Mouse (Mus musculus) hindbrain, embryonic 16.5 days (tissue): Measurements from ENCODE around the gene Psmd3. TPM values are rescaled to one million over a fixed set of nuclear protein-coding genes. Genes with fewer than 3 reads are reported as not detected.
"Not testable (repeated sequence)": the region's sequence is repeated elsewhere in the genome, so short reads cannot be mapped to it uniquely, and the experiment has no call there.

ENCODE experiments used
- ATAC-seq: fragments of 200-750 bp; cut with Nextera tagmentation; 2 replicates; pipeline ENCODE4 v1.8.0; 2017; ENCODE audit warnings: moderate TSS enrichment, moderate library complexity
- H3K27ac ChIP-seq: fragments of 300-500 bp; sonication (generic); 2 replicates; pipeline ENCODE4 v1.5.1; 2014; ENCODE audit warnings: low read depth, mild to moderate bottlenecking, control low read depth, low read length, moderate library complexity
- H3K27me3 ChIP-seq: fragments of 300-500 bp; sonication (generic); replicated peaks from 2 replicates; pipeline ENCODE4 v1.6.1; 2014; ENCODE audit warnings: low read length; ENCODE audit not compliant: control insufficient read depth, insufficient read depth
- H3K36me3 ChIP-seq: fragments of 300-500 bp; sonication (generic); 2 replicates; pipeline ENCODE4 v1.6.1; 2014; ENCODE audit warnings: mild to moderate bottlenecking, low read length, moderate library complexity, mixed read lengths; ENCODE audit not compliant: control insufficient read depth, insufficient read depth
- H3K4me1 ChIP-seq: fragments of 300-500 bp; sonication (generic); 2 replicates; pipeline ENCODE4 v1.6.1; 2014; ENCODE audit warnings: low read depth, low read length; ENCODE audit not compliant: control insufficient read depth, insufficient read depth
- H3K4me2 ChIP-seq: fragments of 300-500 bp; sonication (generic); 2 replicates; pipeline ENCODE4 v1.6.1; 2014; ENCODE audit warnings: mild to moderate bottlenecking, low read length, control low read depth, moderate library complexity
- H3K4me3 ChIP-seq: fragments of 300-500 bp; sonication (generic); 2 replicates; pipeline ENCODE4 v1.5.1; 2014; ENCODE audit warnings: mild to moderate bottlenecking, low read length, control low read depth, moderate library complexity
- H3K9ac ChIP-seq: fragments of 300-500 bp; sonication (generic); 2 replicates; pipeline ENCODE4 v1.6.1; 2014; ENCODE audit warnings: low read depth, mild to moderate bottlenecking, control low read depth, low read length, moderate library complexity
- H3K9me3 ChIP-seq: fragments of 300-500 bp; sonication (generic); 2 replicates; pipeline ENCODE4 v1.6.1; 2014; ENCODE audit warnings: mild to moderate bottlenecking, low read length, moderate library complexity; ENCODE audit not compliant: control insufficient read depth
- WGBS: fragments of 180-500 bp; shearing (Covaris S2); extraction: QIAGEN DNeasy Blood & Tissue Kit; methylation state at CpG from one replicate; pipeline ENCODE4 v1.1.7; 2014; 5-methylcytosine and 5-hydroxymethylcytosine counted together
- polyA plus RNA-seq: library from polyadenylated mRNA; unstranded; fragments of >200 nt; fragmentation: Nextera tagmentation; extraction: Ambion mirVana; gene quantifications from 2 replicates; pipeline ENCODE4 v1.2.1, GENCODE M21; 2015

Psmd3 gene
- polyA plus RNA-seq = 186 and 189 TPM in 2 replicates

- H3K27ac ChIP-seq = peak within 1 kb of the TSS; percentile 77
- peaks cover 13% of the 10 kb centered on the region for H3K36me3 ChIP-seq
- H3K4me2 ChIP-seq = peak within 1 kb of the TSS; percentile 82
- peak within 1 kb of the TSS; percentile 88 for H3K4me3 ChIP-seq
- peak; percentile 98 for ATAC-seq
- no peaks in the 10 kb centered on the region for H3K27me3 ChIP-seq
- 5% methylated on average over 45 of the region's 45 CpGs for WGBS
- peaks cover 10% of the 10 kb centered on the region for H3K4me1 ChIP-seq
- H3K9me3 ChIP-seq = no peaks in the 10 kb centered on the region
- H3K9ac ChIP-seq = peak within 1 kb of the TSS; percentile 97
These were observed at the start of gene Psmd3 for GRCm38 (mm10) chr11:98681786-98682745. Gene Psmd3, plus strand, starts transcription at chr11:98682554.

GRCm38 (mm10) chr11:98635312-98635970 lies 46.9 kb upstream of the Psmd3 start:
- WGBS = 42% methylated on average over 10 of the region's 10 CpGs
- H3K36me3 ChIP-seq, H3K27me3 ChIP-seq, H3K4me1 ChIP-seq, H3K9me3 ChIP-seq, H3K27ac ChIP-seq, H3K4me3 ChIP-seq, ATAC-seq, H3K4me2 ChIP-seq, H3K9ac ChIP-seq: not testable (repeated sequence)

- H3K4me1 ChIP-seq = no peaks in the 10 kb centered on the region
- H3K4me3 ChIP-seq = no peak overlapping the region
- H3K9me3 ChIP-seq = no peaks in the 10 kb centered on the region
- ATAC-seq = no peak
- no peak overlapping the region for H3K27ac ChIP-seq
- 78% methylated on average over 1 of the region's 1 CpGs for WGBS
- no peak overlapping the region for H3K4me2 ChIP-seq
- no peaks in the 10 kb centered on the region for H3K36me3 ChIP-seq
- H3K27me3 ChIP-seq = no peaks in the 10 kb centered on the region
- H3K9ac ChIP-seq = no peak overlapping the region
These were observed 44.9 kb upstream of the Psmd3 start for GRCm38 (mm10) chr11:98637501-98637900.

- 77% methylated on average over 5 of the region's 5 CpGs for WGBS
- no peaks in the 10 kb centered on the region for H3K36me3 ChIP-seq
- H3K4me1 ChIP-seq = no peaks in the 10 kb centered on the region
- no peak overlapping the region for H3K27ac ChIP-seq
- no peak for ATAC-seq
- no peak overlapping the region for H3K9ac ChIP-seq
- no peaks in the 10 kb centered on the region for H3K27me3 ChIP-seq
- no peak overlapping the region for H3K4me3 ChIP-seq
- H3K4me2 ChIP-seq = no peak overlapping the region
- no peaks in the 10 kb centered on the region for H3K9me3 ChIP-seq
These were observed 42.3 kb upstream of the Psmd3 start for GRCm38 (mm10) chr11:98640091-98640490.

- no peak overlapping the region for H3K4me2 ChIP-seq
- no peak overlapping the region for H3K4me3 ChIP-seq
- no peaks in the 10 kb centered on the region for H3K9me3 ChIP-seq
- H3K27me3 ChIP-seq = no peaks in the 10 kb centered on the region
- no peak for ATAC-seq
- H3K4me1 ChIP-seq = no peaks in the 10 kb centered on the region
- H3K27ac ChIP-seq = no peak overlapping the region
- no peak overlapping the region for H3K9ac ChIP-seq
- no peaks in the 10 kb centered on the region for H3K36me3 ChIP-seq
- 87% methylated on average over 3 of the region's 3 CpGs for WGBS
These were observed 37.6 kb upstream of the Psmd3 start for GRCm38 (mm10) chr11:98644757-98645156.

- Histone ChIP-seq H3K9ac (no peak overlapping the region), H3K4me3 (no peak overlapping the region), H3K36me3 (no peaks in the 10 kb centered on the region), H3K27ac (no peak overlapping the region), H3K27me3 (no peaks in the 10 kb centered on the region), H3K4me2 (no peak overlapping the region), H3K9me3 (no peaks in the 10 kb centered on the region), H3K4me1 (no peaks in the 10 kb centered on the region)
- 77% methylated on average over 2 of the region's 2 CpGs for WGBS
- ATAC-seq = no peak
These were observed 36.4 kb upstream of the Psmd3 start for GRCm38 (mm10) chr11:98645946-98646345.

- Histone ChIP-seq H3K4me2 (no peak within 1 kb of the TSS), H3K27me3 (no peaks in the 10 kb centered on the region), H3K4me1 (no peaks in the 10 kb centered on the region), H3K36me3 (no peaks in the 10 kb centered on the region), H3K9ac (no peak within 1 kb of the TSS), H3K27ac (no peak within 1 kb of the TSS), H3K9me3 (no peaks in the 10 kb centered on the region), H3K4me3 (no peak within 1 kb of the TSS)
- 62% methylated on average over 2 of the region's 2 CpGs for WGBS
- ATAC-seq = no peak
These were observed 35.9 kb upstream of the Psmd3 start, which contains the start of gene Gsdma2 for GRCm38 (mm10) chr11:98646459-98646858. Gene Gsdma2, plus strand, starts transcription at chr11:98646759.

- H3K9me3 ChIP-seq = not testable (repeated sequence)
- 12% methylated on average over 7 of the region's 7 CpGs for WGBS
These were observed 27.3 kb upstream of the Psmd3 start for GRCm38 (mm10) chr11:98655076-98655475.

GRCm38 (mm10) chr11:98660517-98660916 lies 21.8 kb upstream of the Psmd3 start:
- Histone ChIP-seq H3K4me2 (peak overlapping the region; percentile 37), H3K9me3 (no peaks in the 10 kb centered on the region), H3K4me1 (no peaks in the 10 kb centered on the region), H3K4me3 (no peak overlapping the region), H3K36me3 (no peaks in the 10 kb centered on the region), H3K27me3 (no peaks in the 10 kb centered on the region), H3K9ac (0 out of 2 replicates have a peak overlapping the region, but pooled peaks have one; percentile 13), H3K27ac (no peak overlapping the region)
- ATAC-seq = peak; percentile 74; the same call in 1 of the 2 replicates
- WGBS = 4% methylated on average over 6 of the region's 6 CpGs

More at GRCm38 (mm10) chr11:98655076-98655475, 27.3 kb upstream of the Psmd3 start:
- not testable (repeated sequence) for ATAC-seq, H3K27ac ChIP-seq, H3K27me3 ChIP-seq, H3K4me1 ChIP-seq, H3K4me2 ChIP-seq, H3K4me3 ChIP-seq, H3K9ac ChIP-seq, H3K36me3 ChIP-seq
